Mouse (Mus musculus): ENCODE measurements around the gene Lmntd1. TPM values are rescaled to one million over a fixed set of nuclear protein-coding genes. Genes with fewer than 3 reads are reported as not detected.

The Lmntd1 gene
- total and polyA plus RNA-seq, 3 experiments: 0.08 to 0.43 (median 0.26) TPM

DNA sequence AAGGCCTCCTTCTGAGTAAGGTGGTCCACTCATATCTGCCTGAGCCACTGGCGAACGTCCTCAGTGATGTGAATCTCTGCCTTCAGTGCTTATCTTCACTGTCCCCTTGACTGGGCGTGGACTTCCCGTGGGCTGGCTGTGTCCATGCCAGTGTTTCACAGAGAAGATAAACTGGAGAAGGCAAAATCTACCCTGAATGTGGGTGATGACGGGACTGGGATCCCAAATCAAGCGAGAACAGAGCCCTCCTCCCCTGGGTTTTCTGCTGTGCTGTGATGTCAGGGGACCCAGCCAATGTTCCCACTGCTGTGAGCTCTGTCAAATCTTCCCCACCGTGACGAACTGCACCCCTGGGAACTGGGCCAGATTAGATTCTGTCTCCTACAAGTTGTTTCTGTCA, 46.8 kb downstream of the Lmntd1 start:
- Histone ChIP-seq H3K4me2 (ENCODE audit: insufficient read depth, low read depth, poor library complexity, severe bottlenecking) (no peak overlapping the region), H3K36me3 (replicated peaks in 1 of 2; ENCODE audit: control insufficient read depth in 1 of 2, insufficient read depth in 1 of 2, low read length in 1 of 2) (no peaks in the 10 kb centered on the region), H3K4me1 (ENCODE audit: control insufficient read depth in 1 of 2, insufficient read depth in 2 of 2) (peaks cover 0 to 7% of the 10 kb centered on the region in 2 experiments; a peak in 1 of 4 replicates), H3K9ac (ENCODE audit: insufficient read depth, low read depth) (no peak overlapping the region), H3K79me2 (replicated peaks; ENCODE audit: control insufficient read depth, extremely low read depth, insufficient read depth, poor library complexity, severe bottlenecking) (no peaks in the 10 kb centered on the region), H3K27ac (ENCODE audit: insufficient read depth, low read depth) (no peak overlapping the region), H3K4me3 (replicated peaks in 1 of 3; ENCODE audit: low read depth in 2 of 3, low read length in 2 of 3, poor library complexity in 1 of 3) (no peak overlapping the region), H3K27me3 (replicated peaks) (no peaks in the 10 kb centered on the region), H3K9me3 (replicated peaks; ENCODE audit: low read length) (no peaks in the 10 kb centered on the region)
- no peak for TF ChIP-seq CHD1 (IDR thresholded peaks at IDR 0.05; ENCODE audit: low read depth, low read length)
- no peak for TF ChIP-seq NRF1 (IDR thresholded peaks at IDR 0.05; ENCODE audit: low read depth, low read length)
- no peak for TF ChIP-seq HCFC1 (IDR thresholded peaks at IDR 0.05; ENCODE audit: low read depth, low read length)
- no peak for TF ChIP-seq E2F4 (IDR thresholded peaks at IDR 0.05; ENCODE audit: insufficient replicate concordance, low read depth, low read length)
- in situ Hi-C loops (cut with MboI; ENCODE audit: low pct_ligation_motif_present, low pct_unique_long_range_greater_than_20kb, low sequenced_read_pairs) (no loop called here), dilution Hi-C loops (cut with MboI; ENCODE audit: extremely low pct_ligation_motif_present, extremely low pct_unique_long_range_greater_than_20kb, low sequenced_read_pairs) (no loop called here)
- DNase-seq (ENCODE audit: extremely low read depth): no peak

DNA sequence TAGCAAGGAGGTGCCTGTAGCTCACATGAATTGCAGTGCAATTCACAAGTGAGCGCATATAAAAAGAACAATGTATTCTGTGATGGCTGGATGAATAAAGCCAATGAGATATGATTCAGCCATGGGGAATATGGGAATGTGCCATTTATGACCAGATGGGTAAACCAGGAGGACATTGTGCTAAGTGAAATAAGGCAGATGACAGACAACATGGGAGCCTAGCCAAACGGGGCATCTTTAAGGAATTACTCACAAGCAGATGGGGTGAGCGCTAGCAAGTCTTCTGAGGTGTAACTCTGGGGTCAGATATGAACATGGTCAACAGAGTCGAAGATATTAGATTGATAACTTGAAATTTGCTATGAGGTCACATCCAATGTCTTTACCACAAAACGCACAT, 48.5 kb downstream of the Lmntd1 start:
- Histone ChIP-seq H3K27ac (ENCODE audit: insufficient read depth, low read depth) (no peak overlapping the region), H3K9ac (ENCODE audit: insufficient read depth, low read depth) (no peak overlapping the region), H3K4me3 (replicated peaks in 1 of 3; ENCODE audit: low read depth in 2 of 3, low read length in 2 of 3, poor library complexity in 1 of 3) (no peak overlapping the region), H3K79me2 (replicated peaks; ENCODE audit: control insufficient read depth, extremely low read depth, insufficient read depth, poor library complexity, severe bottlenecking) (no peaks in the 10 kb centered on the region), H3K36me3 (replicated peaks in 1 of 2; ENCODE audit: control insufficient read depth in 1 of 2, insufficient read depth in 1 of 2, low read length in 1 of 2) (no peaks in the 10 kb centered on the region), H3K27me3 (replicated peaks) (no peaks in the 10 kb centered on the region), H3K9me3 (replicated peaks; ENCODE audit: low read length) (no peaks in the 10 kb centered on the region), H3K4me2 (ENCODE audit: insufficient read depth, low read depth, poor library complexity, severe bottlenecking) (no peak overlapping the region), H3K4me1 (ENCODE audit: control insufficient read depth in 1 of 2, insufficient read depth in 2 of 2) (no peaks in the 10 kb centered on the region)
- dilution Hi-C loops (cut with MboI; ENCODE audit: extremely low pct_ligation_motif_present, extremely low pct_unique_long_range_greater_than_20kb, low sequenced_read_pairs) (no loop called here), in situ Hi-C loops (cut with MboI; ENCODE audit: low pct_ligation_motif_present, low pct_unique_long_range_greater_than_20kb, low sequenced_read_pairs) (no loop called here)
- TF ChIP-seq CHD1 (IDR thresholded peaks at IDR 0.05; ENCODE audit: low read depth, low read length) (no peak), MAX (IDR thresholded peaks at IDR 0.05; ENCODE audit: low read length) (no peak), NRF1 (IDR thresholded peaks at IDR 0.05; ENCODE audit: low read depth, low read length) (no peak), ZKSCAN1 (IDR thresholded peaks at IDR 0.05; ENCODE audit: borderline replicate concordance, low read depth, low read length) (no peak), MAFK (IDR thresholded peaks at IDR 0.05; ENCODE audit: insufficient replicate concordance, low read length) (no peak), IRF4 (IDR thresholded peaks at IDR 0.05; ENCODE audit: low read depth, low read length) (no peak), UBTF (IDR thresholded peaks at IDR 0.05; ENCODE audit: low read depth, low read length) (no peak), ZMIZ1 (IDR thresholded peaks at IDR 0.05; ENCODE audit: low read depth, low read length) (no peak), USF1 (IDR thresholded peaks at IDR 0.05; ENCODE audit: low read depth, low read length) (no peak), E2F4 (IDR thresholded peaks at IDR 0.05; ENCODE audit: insufficient replicate concordance, low read depth, low read length) (no peak), GABPA (IDR thresholded peaks at IDR 0.05; ENCODE audit: insufficient replicate concordance, low read depth, low read length) (no peak), RAD21 (IDR thresholded peaks at IDR 0.05; ENCODE audit: low read depth, low read length) (no peak)
- no peak for DNase-seq (ENCODE audit: extremely low read depth)

DNA sequence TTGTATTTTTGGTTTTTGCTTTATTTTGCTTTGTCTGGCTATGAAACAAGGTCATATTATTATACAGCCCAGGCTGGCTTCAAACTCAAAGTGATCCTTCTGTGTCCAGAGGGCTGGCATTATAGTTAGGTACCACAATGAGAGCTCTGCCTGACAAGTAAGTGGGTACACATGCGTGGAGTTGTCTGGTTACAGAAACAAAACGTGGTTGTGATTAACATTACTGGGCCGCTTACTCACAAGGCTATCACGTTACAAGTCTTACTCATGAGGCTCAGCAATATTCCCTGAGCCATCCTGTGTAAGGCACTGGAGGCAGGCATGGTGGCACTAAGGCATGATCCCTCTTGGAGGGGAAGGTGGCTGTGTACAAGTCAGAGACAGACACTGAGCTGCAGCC, 49.4 kb downstream of the Lmntd1 start:
- Histone ChIP-seq H3K4me1 (ENCODE audit: control insufficient read depth in 1 of 2, insufficient read depth in 2 of 2) (no peaks in the 10 kb centered on the region), H3K9me3 (replicated peaks; ENCODE audit: low read length) (no peaks in the 10 kb centered on the region), H3K36me3 (replicated peaks in 1 of 2; ENCODE audit: control insufficient read depth in 1 of 2, insufficient read depth in 1 of 2, low read length in 1 of 2) (no peaks in the 10 kb centered on the region), H3K4me2 (ENCODE audit: insufficient read depth, low read depth, poor library complexity, severe bottlenecking) (no peak overlapping the region), H3K27me3 (replicated peaks) (no peaks in the 10 kb centered on the region), H3K79me2 (replicated peaks; ENCODE audit: control insufficient read depth, extremely low read depth, insufficient read depth, poor library complexity, severe bottlenecking) (no peaks in the 10 kb centered on the region), H3K27ac (ENCODE audit: insufficient read depth, low read depth) (no peak overlapping the region), H3K4me3 (replicated peaks in 1 of 3; ENCODE audit: low read depth in 2 of 3, low read length in 2 of 3, poor library complexity in 1 of 3) (no peak overlapping the region), H3K9ac (ENCODE audit: insufficient read depth, low read depth) (no peak overlapping the region)
- DNase-seq (ENCODE audit: extremely low read depth): no peak
- dilution Hi-C loops (cut with MboI; ENCODE audit: extremely low pct_ligation_motif_present, extremely low pct_unique_long_range_greater_than_20kb, low sequenced_read_pairs) (no loop called here), in situ Hi-C loops (cut with MboI; ENCODE audit: low pct_ligation_motif_present, low pct_unique_long_range_greater_than_20kb, low sequenced_read_pairs) (no loop called here)
- no peak for TF ChIP-seq TBP (conservative IDR thresholded peaks at IDR 0.05; ENCODE audit: low read depth, low read length)

Data from CH12.LX (cell line).